Mouse (Mus musculus): ENCODE data around the gene Adamtsl4. TPM values are rescaled to one million over a fixed set of nuclear protein-coding genes. Genes with fewer than 3 reads are reported as not detected.
"Not testable (repeated sequence)": the region's sequence is repeated elsewhere in the genome, so short reads cannot be mapped to it uniquely, and the experiment has no call there.

Gene Adamtsl4
- polyA plus RNA-seq, 1 experiment from 2014 or later = 0.64 TPM

DNA sequence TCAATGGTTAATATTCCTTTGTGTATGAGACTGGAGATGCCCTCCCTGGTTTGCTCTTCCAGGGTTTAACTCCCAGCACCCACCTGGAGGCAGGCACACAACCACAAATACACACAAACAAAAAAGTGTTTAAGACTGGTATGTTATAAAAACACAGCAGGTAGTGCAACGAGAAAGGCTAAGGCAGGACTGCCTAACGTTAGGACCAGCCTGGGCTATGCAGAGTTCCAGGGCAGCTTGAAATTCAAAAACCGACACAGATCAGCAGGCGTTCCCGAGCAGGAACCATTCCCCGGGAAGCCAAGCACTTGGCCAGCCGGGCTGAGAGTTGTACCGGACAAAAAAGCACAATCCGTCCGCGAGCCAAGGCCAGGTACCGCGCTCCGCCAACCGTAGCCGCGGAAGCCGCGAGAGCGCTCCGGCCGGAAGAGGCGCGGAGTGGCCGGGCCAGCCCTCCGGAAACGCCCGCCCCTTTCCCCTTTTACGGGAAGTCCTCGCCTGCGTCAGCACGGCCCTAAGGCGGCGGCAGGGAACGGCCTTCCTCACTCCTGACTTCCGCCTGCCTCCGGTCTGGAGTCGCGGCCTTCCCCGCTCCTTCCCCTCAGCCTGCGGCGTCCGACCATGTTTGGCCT lies 29.4 kb downstream of the Adamtsl4 start, which contains the start of gene Mcl1:
Gene Mcl1 (plus strand): TSS at position 553 of the 632 bp plus-strand sequence.
- H3K4me3 ChIP-seq (ENCODE audit: low read depth, low read length) = peak within 1 kb of the TSS; percentile 99
- DNase-seq (ENCODE audit: low spot score) = peak; percentile 97
- H3K9me3 ChIP-seq (ENCODE audit: control insufficient read depth, low read length) = no peaks in the 10 kb centered on the region
- peak within 1 kb of the TSS; percentile 99 for H3K9ac ChIP-seq (ENCODE audit: low read length)
- WGBS = 1% methylated on average over 43 of the region's 43 CpGs
- H3K4me1 ChIP-seq (replicated peaks; ENCODE audit: control insufficient read depth, insufficient read depth, low read length) = peaks cover 11% of the 10 kb centered on the region
- H3K4me2 ChIP-seq (ENCODE audit: low read depth, low read length, severe bottlenecking) = peak within 1 kb of the TSS; percentile 64
- H3K27me3 ChIP-seq (ENCODE audit: control insufficient read depth, insufficient read depth, low read length) = no peaks in the 10 kb centered on the region
- H3K36me3 ChIP-seq (ENCODE audit: control insufficient read depth, insufficient read depth, low read length) = peaks cover 10% of the 10 kb centered on the region
- H3K27ac ChIP-seq (ENCODE audit: low read depth, low read length) = peak within 1 kb of the TSS; percentile 97
- peak; percentile 97 for ATAC-seq (replicated peaks; ENCODE audit: low FRiP score)

DNA sequence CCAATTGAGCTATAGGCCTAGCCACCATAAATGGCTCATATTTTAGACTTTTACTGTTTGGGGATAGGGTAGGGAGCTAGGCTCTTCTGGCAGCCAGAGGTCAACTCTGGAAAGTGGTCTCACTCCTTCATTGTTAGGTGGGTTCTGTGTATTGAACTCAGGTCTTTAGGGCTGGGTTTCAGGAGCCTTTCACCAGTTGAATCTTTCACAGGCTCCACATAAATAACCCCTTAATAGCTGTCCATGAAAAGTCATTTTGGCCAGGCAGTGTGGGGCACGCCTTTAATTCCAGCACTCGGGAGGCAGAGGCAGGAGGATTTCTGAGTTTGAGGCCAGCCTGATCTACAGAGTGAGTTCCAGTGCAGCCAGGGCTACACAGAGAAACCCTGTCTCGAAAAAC lies 30.0 kb downstream of the Adamtsl4 start:
- H3K4me2 ChIP-seq (ENCODE audit: low read depth, low read length, severe bottlenecking) = peak overlapping the region; percentile 64; the same call in 1 of the 2 replicates
- H3K4me3 ChIP-seq (ENCODE audit: low read depth, low read length) = peak overlapping the region; percentile 99; the same call in 1 of the 2 replicates
- ATAC-seq (replicated peaks; ENCODE audit: low FRiP score) (no peak), DNase-seq (ENCODE audit: low spot score) (no peak)
- H3K4me1 ChIP-seq (replicated peaks; ENCODE audit: control insufficient read depth, insufficient read depth, low read length) = peaks cover 11% of the 10 kb centered on the region
- H3K27ac ChIP-seq (ENCODE audit: low read depth, low read length) = no peak overlapping the region
- no peak overlapping the region for H3K9ac ChIP-seq (ENCODE audit: low read length)
- WGBS = 90% methylated on average over 3 of the region's 3 CpGs
- no peaks in the 10 kb centered on the region for H3K27me3 ChIP-seq (ENCODE audit: control insufficient read depth, insufficient read depth, low read length)
- peaks cover 7% of the 10 kb centered on the region for H3K36me3 ChIP-seq (ENCODE audit: control insufficient read depth, insufficient read depth, low read length)
- no peaks in the 10 kb centered on the region for H3K9me3 ChIP-seq (ENCODE audit: control insufficient read depth, low read length)

DNA sequence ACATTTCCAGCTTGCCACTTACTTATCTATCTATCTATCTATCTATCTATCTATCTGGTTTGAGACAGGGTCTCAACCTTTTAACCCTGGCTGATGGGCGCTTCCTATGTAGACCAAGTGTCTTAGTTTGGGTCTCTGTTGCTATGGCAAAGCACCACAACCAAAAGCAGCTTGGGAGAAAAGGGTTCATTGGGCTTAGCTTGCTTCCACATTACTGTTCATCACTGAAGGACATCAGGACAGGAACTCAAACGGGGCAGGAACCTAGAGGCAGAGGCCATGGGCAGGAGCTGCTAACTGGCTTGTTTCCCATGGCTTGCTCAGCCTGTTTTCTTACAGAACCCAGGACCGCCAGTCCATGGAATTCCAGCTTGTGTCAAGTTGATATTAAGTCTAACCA lies 30.6 kb downstream of the Adamtsl4 start:
- Histone ChIP-seq H3K4me1 (replicated peaks; ENCODE audit: control insufficient read depth, insufficient read depth, low read length) (peaks cover 11% of the 10 kb centered on the region), H3K36me3 (ENCODE audit: control insufficient read depth, insufficient read depth, low read length) (peaks cover 7% of the 10 kb centered on the region), H3K4me3 (ENCODE audit: low read depth, low read length) (no peak overlapping the region), H3K9ac (ENCODE audit: low read length) (no peak overlapping the region), H3K4me2 (ENCODE audit: low read depth, low read length, severe bottlenecking) (no peak overlapping the region), H3K27me3 (ENCODE audit: control insufficient read depth, insufficient read depth, low read length) (no peaks in the 10 kb centered on the region), H3K27ac (ENCODE audit: low read depth, low read length) (no peak overlapping the region), H3K9me3 (ENCODE audit: control insufficient read depth, low read length) (no peaks in the 10 kb centered on the region)
- DNase-seq (ENCODE audit: low spot score) = no peak
- ATAC-seq (replicated peaks; ENCODE audit: low FRiP score) = no peak
- 88% methylated on average over 3 of the region's 3 CpGs for WGBS

DNA sequence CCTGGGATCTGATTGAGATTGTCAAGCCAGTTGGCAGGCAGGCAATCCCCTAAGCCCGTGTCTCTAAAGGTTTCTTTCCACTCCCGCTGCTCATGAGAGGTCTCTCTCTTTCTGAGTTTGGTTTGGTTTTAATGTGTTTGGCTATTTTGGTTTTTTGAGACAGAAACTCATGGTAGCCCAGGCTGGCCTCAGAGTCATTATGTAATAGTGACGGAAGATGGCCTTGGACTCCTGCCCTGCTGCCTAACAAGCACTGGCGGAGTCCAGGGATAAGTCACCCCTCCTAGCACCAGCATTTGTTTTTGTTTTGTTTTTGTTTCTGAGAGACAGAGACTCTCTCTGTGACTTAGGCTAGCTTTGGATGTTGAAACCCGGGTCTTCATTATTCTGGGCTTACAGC lies 32.3 kb downstream of the Adamtsl4 start:
- Histone ChIP-seq H3K36me3 (ENCODE audit: control insufficient read depth, insufficient read depth, low read length) (no peaks in the 10 kb centered on the region), H3K27ac (ENCODE audit: low read depth, low read length) (no peak overlapping the region), H3K4me1 (replicated peaks; ENCODE audit: control insufficient read depth, insufficient read depth, low read length) (no peaks in the 10 kb centered on the region), H3K4me3 (ENCODE audit: low read depth, low read length) (no peak overlapping the region), H3K27me3 (ENCODE audit: control insufficient read depth, insufficient read depth, low read length) (no peaks in the 10 kb centered on the region), H3K9me3 (ENCODE audit: control insufficient read depth, low read length) (no peaks in the 10 kb centered on the region), H3K9ac (ENCODE audit: low read length) (no peak overlapping the region), H3K4me2 (ENCODE audit: low read depth, low read length, severe bottlenecking) (no peak overlapping the region)
- DNase-seq (ENCODE audit: low spot score) (no peak), ATAC-seq (replicated peaks; ENCODE audit: low FRiP score) (no peak)
- WGBS = 87% methylated on average over 5 of the region's 5 CpGs

DNA sequence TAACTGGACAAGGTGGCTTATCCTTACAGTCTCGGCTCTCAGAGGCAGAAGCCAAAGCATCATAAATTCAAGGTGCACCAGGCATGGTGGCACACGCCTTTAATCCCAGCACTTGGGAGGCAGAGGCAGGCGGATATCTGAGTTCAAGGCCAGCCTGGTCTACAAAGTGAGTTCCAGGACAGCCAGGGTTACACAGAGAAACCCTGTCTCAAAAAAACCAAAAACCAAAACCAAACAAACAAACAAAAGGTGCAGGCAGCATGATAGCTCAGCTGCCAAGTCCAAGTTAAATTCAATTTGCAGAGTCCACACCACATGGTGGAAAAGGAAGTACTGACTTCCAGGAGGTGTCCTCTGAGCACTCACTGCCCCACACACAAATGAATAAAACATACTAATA lies 33.3 kb downstream of the Adamtsl4 start:
- H3K4me3 ChIP-seq (ENCODE audit: low read depth, low read length); H3K4me1 ChIP-seq (replicated peaks; ENCODE audit: control insufficient read depth, insufficient read depth, low read length); H3K9ac ChIP-seq (ENCODE audit: low read length); DNase-seq (ENCODE audit: low spot score); H3K9me3 ChIP-seq (ENCODE audit: control insufficient read depth, low read length); H3K4me2 ChIP-seq (ENCODE audit: low read depth, low read length, severe bottlenecking); H3K27me3 ChIP-seq (ENCODE audit: control insufficient read depth, insufficient read depth, low read length); H3K27ac ChIP-seq (ENCODE audit: low read depth, low read length); H3K36me3 ChIP-seq (ENCODE audit: control insufficient read depth, insufficient read depth, low read length); ATAC-seq (replicated peaks; ENCODE audit: low FRiP score): not testable (repeated sequence)
- WGBS = 86% methylated on average over 3 of the region's 3 CpGs

DNA sequence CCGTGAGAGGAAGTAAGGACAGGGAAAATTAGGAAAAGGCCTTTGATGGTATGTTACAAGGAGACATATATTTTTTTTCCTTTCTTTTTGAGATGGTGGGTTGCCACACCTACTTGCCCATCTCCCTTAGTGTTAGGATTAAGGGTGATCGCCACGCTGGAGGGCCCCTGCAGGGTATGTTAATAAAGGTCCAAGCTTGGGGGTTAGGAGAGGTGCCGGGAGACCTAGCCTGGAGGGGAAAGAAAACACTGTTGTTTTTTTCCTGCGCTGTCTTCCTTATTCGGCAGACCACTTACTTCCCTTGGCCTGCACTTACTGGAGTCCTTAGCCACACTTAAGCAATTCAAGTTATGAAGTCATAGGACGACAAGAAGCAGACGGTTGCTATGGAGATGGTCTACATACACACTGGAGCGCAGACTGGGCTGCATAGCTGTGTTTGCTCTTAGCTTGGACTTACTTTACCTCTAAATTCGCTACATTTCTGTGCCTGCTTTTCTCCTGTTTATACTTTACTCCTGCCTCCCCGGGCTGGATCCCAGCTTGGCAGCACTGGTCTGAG lies 34.2 kb downstream of the Adamtsl4 start:
- WGBS = 21% methylated on average over 11 of the region's 11 CpGs
- H3K4me2 ChIP-seq (ENCODE audit: low read depth, low read length, severe bottlenecking) = no peak overlapping the region
- no peaks in the 10 kb centered on the region for H3K36me3 ChIP-seq (ENCODE audit: control insufficient read depth, insufficient read depth, low read length)
- no peaks in the 10 kb centered on the region for H3K4me1 ChIP-seq (replicated peaks; ENCODE audit: control insufficient read depth, insufficient read depth, low read length)
- DNase-seq (ENCODE audit: low spot score) (no peak), ATAC-seq (replicated peaks; ENCODE audit: low FRiP score) (no peak)
- no peaks in the 10 kb centered on the region for H3K27me3 ChIP-seq (ENCODE audit: control insufficient read depth, insufficient read depth, low read length)
- no peak overlapping the region for H3K4me3 ChIP-seq (ENCODE audit: low read depth, low read length)
- H3K9ac ChIP-seq (ENCODE audit: low read length) = no peak overlapping the region
- H3K27ac ChIP-seq (ENCODE audit: low read depth, low read length) = no peak overlapping the region
- no peaks in the 10 kb centered on the region for H3K9me3 ChIP-seq (ENCODE audit: control insufficient read depth, low read length)

DNA sequence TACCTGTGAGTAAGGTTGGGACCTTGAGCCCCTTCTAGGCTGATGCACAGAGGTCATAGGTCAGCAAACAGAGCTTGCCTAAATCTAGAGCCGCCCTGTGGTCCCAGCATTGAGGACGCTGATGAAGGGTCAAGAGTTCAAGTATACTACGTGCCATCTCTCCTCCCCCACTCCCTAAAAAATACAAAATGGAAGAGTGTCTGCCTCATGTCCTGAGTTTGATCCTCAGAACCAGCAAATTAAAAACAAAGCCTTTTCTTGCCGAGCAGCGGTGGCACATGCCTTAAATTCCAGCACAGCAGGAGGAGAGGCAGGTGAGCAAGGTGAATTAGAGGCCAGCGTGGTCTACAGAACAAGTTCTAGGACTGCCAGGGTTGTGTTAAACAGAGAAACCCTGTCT lies 34.8 kb downstream of the Adamtsl4 start:
- Histone ChIP-seq H3K27me3 (ENCODE audit: control insufficient read depth, insufficient read depth, low read length) (no peaks in the 10 kb centered on the region), H3K36me3 (ENCODE audit: control insufficient read depth, insufficient read depth, low read length) (no peaks in the 10 kb centered on the region), H3K27ac (ENCODE audit: low read depth, low read length) (no peak overlapping the region), H3K4me1 (replicated peaks; ENCODE audit: control insufficient read depth, insufficient read depth, low read length) (no peaks in the 10 kb centered on the region), H3K9ac (ENCODE audit: low read length) (no peak overlapping the region), H3K9me3 (ENCODE audit: control insufficient read depth, low read length) (no peaks in the 10 kb centered on the region), H3K4me2 (ENCODE audit: low read depth, low read length, severe bottlenecking) (no peak overlapping the region), H3K4me3 (ENCODE audit: low read depth, low read length) (no peak overlapping the region)
- 16% methylated on average over 6 of the region's 6 CpGs for WGBS
- DNase-seq (ENCODE audit: low spot score) = no peak
- ATAC-seq (replicated peaks; ENCODE audit: low FRiP score) = no peak

DNA sequence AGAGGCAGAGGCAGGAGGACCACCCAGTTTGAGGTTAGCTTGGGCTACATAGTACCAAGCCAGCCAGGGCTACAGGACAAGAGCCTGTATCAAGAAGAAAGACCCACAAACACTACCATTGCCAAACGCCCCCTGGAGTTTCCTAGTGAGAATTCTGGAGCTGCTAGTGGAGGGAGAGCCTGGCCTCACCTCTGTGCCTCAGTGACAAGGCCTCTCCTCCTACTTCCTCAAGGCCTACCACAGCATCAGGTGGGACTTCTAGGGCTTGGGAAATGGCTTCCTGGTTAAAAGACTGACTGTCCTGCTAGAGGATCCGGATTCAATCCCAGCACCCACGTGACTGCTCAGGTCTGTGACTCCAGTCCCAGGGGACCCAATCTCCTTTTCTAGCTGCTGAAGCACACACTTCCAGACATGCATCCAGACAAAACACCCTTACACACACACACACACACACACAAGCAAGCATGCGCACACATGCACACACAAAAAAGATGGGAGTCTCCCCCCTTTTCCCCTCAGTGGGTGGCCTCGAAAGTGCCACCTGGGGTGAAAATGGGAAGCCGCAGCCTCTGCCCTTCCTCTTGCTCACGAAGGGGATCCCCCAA lies 35.4 kb downstream of the Adamtsl4 start:
- DNase-seq (ENCODE audit: low spot score) = no peak
- no peak overlapping the region for H3K4me2 ChIP-seq (ENCODE audit: low read depth, low read length, severe bottlenecking)
- H3K27ac ChIP-seq (ENCODE audit: low read depth, low read length) = no peak overlapping the region
- H3K9ac ChIP-seq (ENCODE audit: low read length) = no peak overlapping the region
- H3K27me3 ChIP-seq (ENCODE audit: control insufficient read depth, insufficient read depth, low read length) = no peaks in the 10 kb centered on the region
- ATAC-seq (replicated peaks; ENCODE audit: low FRiP score) = no peak
- no peaks in the 10 kb centered on the region for H3K4me1 ChIP-seq (replicated peaks; ENCODE audit: control insufficient read depth, insufficient read depth, low read length)
- H3K9me3 ChIP-seq (ENCODE audit: control insufficient read depth, low read length) = no peaks in the 10 kb centered on the region
- H3K36me3 ChIP-seq (ENCODE audit: control insufficient read depth, insufficient read depth, low read length) = no peaks in the 10 kb centered on the region
- no peak overlapping the region for H3K4me3 ChIP-seq (ENCODE audit: low read depth, low read length)
- WGBS = 55% methylated on average over 7 of the region's 7 CpGs
